Mouse (Mus musculus) limb, embryonic 14.5 days (tissue): ENCODE results near the gene Aspscr1. TPM values are rescaled to one million over a fixed set of nuclear protein-coding genes. Genes with fewer than 3 reads are reported as not detected.

Experiments
- ATAC-seq: fragments of 200-750 bp; cut with Nextera tagmentation; 2 replicates; pipeline ENCODE4 v1.8.0; 2017; ENCODE audit warnings: low read depth, moderate number of reproducible peaks, moderate TSS enrichment; ENCODE audit not compliant: low FRiP score
- DNase-seq: peaks from one replicate; pipeline ENCODE4 v3.0.0-alpha.2; 2015; ENCODE audit warnings: low spot score
- H3K27ac ChIP-seq: fragments of 300-500 bp; sonication (generic); replicated peaks from 2 replicates; pipeline ENCODE4 v1.5.1; 2014; ENCODE audit warnings: low read depth, mild to moderate bottlenecking, low read length, moderate library complexity, mixed read lengths
- H3K27me3 ChIP-seq: fragments of 300-500 bp; sonication (generic); 2 replicates; pipeline ENCODE4 v1.6.1; 2014; ENCODE audit warnings: low read length, mixed read lengths; ENCODE audit not compliant: control insufficient read depth, insufficient read depth
- H3K36me3 ChIP-seq: fragments of 300-500 bp; sonication (generic); 2 replicates; pipeline ENCODE4 v1.6.1; 2014; ENCODE audit warnings: mild to moderate bottlenecking, low read length, moderate library complexity, mixed read lengths; ENCODE audit not compliant: control insufficient read depth, insufficient read depth
- H3K4me1 ChIP-seq: fragments of 300-500 bp; sonication (generic); 2 replicates; pipeline ENCODE4 v1.6.1; 2014; ENCODE audit warnings: antibody characterized with exemption, low read length, mixed read lengths; ENCODE audit not compliant: control insufficient read depth, insufficient read depth
- H3K4me2 ChIP-seq: fragments of 300-500 bp; sonication (generic); replicated peaks from 2 replicates; pipeline ENCODE4 v1.6.1; 2014; ENCODE audit warnings: low read depth, mild to moderate bottlenecking, low read length, moderate library complexity; ENCODE audit not compliant: severe bottlenecking
- H3K4me3 ChIP-seq: fragments of 300-500 bp; sonication (generic); replicated peaks from 2 replicates; pipeline ENCODE4 v1.5.1; 2014; ENCODE audit warnings: low read length
- H3K9ac ChIP-seq: fragments of 300-500 bp; sonication (generic); 2 replicates; pipeline ENCODE4 v1.6.1; 2014; ENCODE audit warnings: mild to moderate bottlenecking, low read depth, low read length, moderate library complexity; ENCODE audit not compliant: severe bottlenecking
- H3K9me3 ChIP-seq: fragments of 300-500 bp; sonication (generic); 2 replicates; pipeline ENCODE4 v1.6.1; 2016; ENCODE audit warnings: low read length; ENCODE audit not compliant: control insufficient read depth
- POLR2A ChIP-seq: fragments of 200-500 bp; IDR thresholded peaks from 2 replicates; pipeline ENCODE4 v1.8.0; 2012; ENCODE audit warnings: inconsistent platforms, mild to moderate bottlenecking, moderate library complexity, borderline replicate concordance; ENCODE audit not compliant: insufficient read depth, insufficient read length; ENCODE audit errors: extremely low read depth
- whole genome bisulfite sequencing: fragments of 180-500 bp; shearing (Covaris S2); extraction: QIAGEN DNeasy Blood & Tissue Kit; methylation state at CpG from one replicate; pipeline ENCODE4 v1.1.7; 2014; 5-methylcytosine and 5-hydroxymethylcytosine counted together
- polyA plus RNA-seq, 2 experiments: library from polyadenylated mRNA; depleted of rRNA in 1 of 2; stranded (reverse) in 1 of 2; unstranded in 1 of 2; fragments of >200 nt; fragmentation: Nextera tagmentation in 1 of 2; extraction: Ambion mirVana in 1 of 2; gene quantifications; 2 replicates each; pipeline versions ENCODE4 v1.2.1 to v1.2.3; 2012 to 2014

Aspscr1 gene
- polyA plus RNA-seq, 2 experiments = 73.9 to 96.1 TPM

- peaks cover 15% of the 10 kb centered on the region for H3K4me1 ChIP-seq
- ATAC-seq = no peak
- TF ChIP-seq POLR2A = no peak
- 61% methylated on average over 5 of the region's 5 CpGs for WGBS
- DNase-seq = no peak
- no peak overlapping the region for H3K4me2 ChIP-seq
- H3K27me3 ChIP-seq = no peaks in the 10 kb centered on the region
- no peak overlapping the region for H3K4me3 ChIP-seq
- H3K27ac ChIP-seq = no peak overlapping the region
- H3K9ac ChIP-seq = peak overlapping the region; percentile 3; the same call in 1 of the 2 replicates
- peaks cover 25% of the 10 kb centered on the region for H3K36me3 ChIP-seq
- no peaks in the 10 kb centered on the region for H3K9me3 ChIP-seq
Observed at GRCm38 (mm10) chr11:120630401-120630871, 42.3 kb upstream of the Aspscr1 start.

- Histone ChIP-seq H3K27ac (no peak overlapping the region), H3K4me3 (no peak overlapping the region)
- no peak for ATAC-seq
Observed at GRCm38 (mm10) chr11:120630881-120631725, 41.7 kb upstream of the Aspscr1 start.

DNA sequence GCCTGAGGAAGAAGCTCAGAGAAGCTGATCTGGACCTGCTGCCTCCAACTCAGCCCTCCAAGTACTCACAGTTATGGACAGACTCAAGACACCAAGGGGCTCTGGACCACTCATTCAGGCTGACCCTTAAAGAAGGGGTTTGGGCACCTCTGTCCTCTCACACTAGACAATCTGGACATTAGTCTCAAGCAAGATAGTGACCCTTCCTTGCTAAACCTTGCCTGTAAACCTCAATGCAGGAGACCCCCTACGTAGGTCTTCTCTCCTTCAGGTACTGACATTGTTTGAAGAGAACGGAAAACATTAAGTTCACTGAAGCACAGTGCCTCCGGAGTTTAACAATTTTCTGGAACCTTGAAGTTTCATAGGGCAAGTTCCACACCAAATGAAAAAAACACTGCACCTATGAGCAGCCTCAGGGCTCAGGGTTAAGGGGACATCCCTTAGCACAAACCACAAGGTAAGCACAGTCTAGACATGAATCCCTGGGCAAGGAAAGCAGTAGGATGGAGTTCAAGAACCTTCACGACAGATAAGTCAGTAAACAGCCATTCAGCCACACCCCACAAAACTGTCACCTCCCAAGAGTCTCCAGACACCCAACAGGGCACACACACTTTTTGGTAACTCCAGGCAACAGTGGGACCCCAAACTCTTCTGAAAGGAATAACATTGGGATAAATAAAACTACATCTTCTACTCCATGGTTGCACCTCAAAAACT is 40.9 kb upstream of the Aspscr1 start:
- Histone ChIP-seq H3K9me3 (no peaks in the 10 kb centered on the region), H3K9ac (peak overlapping the region; percentile 88), H3K4me1 (peaks cover 15% of the 10 kb centered on the region), H3K4me2 (peak overlapping the region; percentile 70), H3K4me3 (peak overlapping the region; percentile 96), H3K27ac (no peak overlapping the region), H3K36me3 (peaks cover 21% of the 10 kb centered on the region), H3K27me3 (no peaks in the 10 kb centered on the region)
- DNase-seq = no peak
- no peak for TF ChIP-seq POLR2A
- no peak for ATAC-seq
- 56% methylated on average over 4 of the region's 4 CpGs for WGBS

More at GRCm38 (mm10) chr11:120630881-120631725, 41.7 kb upstream of the Aspscr1 start:
- no peaks in the 10 kb centered on the region for H3K27me3 ChIP-seq
- WGBS = 34% methylated on average over 7 of the region's 7 CpGs
- TF ChIP-seq POLR2A = no peak
- H3K9ac ChIP-seq = peak overlapping the region; percentile 3; the same call in 1 of the 2 replicates
- no peaks in the 10 kb centered on the region for H3K9me3 ChIP-seq
- no peak for DNase-seq
- peaks cover 15% of the 10 kb centered on the region for H3K4me1 ChIP-seq
- peaks cover 25% of the 10 kb centered on the region for H3K36me3 ChIP-seq
- peak overlapping the region; percentile 70; the same call in 1 of the 2 replicates for H3K4me2 ChIP-seq

DNA sequence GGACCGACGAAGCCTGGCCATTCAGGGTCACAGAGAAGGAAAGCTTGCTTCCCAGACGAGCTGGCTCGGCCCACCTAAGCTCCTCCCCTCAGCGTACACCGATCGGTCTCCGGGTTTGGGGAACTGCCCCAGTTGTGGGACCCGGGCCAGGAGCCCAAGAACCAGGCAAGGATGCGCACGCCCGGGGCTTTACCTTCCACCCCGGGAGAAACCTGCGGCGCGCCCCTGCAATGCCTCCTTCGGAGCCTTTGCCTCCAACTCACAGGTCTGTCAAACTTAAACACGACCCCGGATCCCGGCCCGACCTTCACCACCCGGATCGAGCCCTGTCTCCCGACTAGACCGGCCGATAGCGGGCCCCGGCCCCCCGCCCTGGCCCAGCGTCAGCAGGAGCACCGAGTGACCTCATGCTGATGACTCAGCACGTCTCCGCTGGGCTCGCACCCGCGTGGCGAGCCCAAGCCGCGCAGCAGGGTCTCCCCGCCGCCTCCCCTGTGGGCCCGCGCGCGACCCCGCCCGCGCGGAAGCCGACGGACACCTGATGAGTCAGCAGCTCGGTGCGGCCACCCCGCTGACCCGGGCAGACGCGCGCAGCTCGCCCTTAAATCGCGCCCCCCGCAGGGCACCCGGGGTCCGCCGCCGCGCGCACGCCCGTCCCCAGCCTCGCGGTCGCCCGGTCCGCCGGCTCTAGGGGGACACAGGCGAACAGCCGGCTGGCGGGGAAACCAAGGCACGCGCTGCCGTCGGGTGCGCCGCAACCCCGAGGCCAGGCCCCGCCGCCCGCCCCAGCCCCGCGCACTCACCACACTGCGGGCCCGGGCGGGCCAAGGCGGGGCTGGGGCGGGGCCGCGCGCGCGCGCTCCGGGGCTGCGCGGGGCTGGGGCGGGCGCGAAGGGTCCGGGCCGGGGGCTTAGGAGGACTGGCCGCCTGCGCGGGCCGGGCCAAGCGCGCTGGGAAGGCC is 39.9 kb upstream of the Aspscr1 start:
- DNase-seq = peak; percentile 58
- under 1% methylated on average over 63 of the region's 116 CpGs for WGBS

More for the DNA sequence above, 39.9 kb upstream of the Aspscr1 start:
- ATAC-seq = peak; percentile 83
- Histone ChIP-seq H3K4me3 (peak overlapping the region; percentile 96), H3K9me3 (no peaks in the 10 kb centered on the region), H3K27ac (peak overlapping the region; percentile 76), H3K4me1 (peaks cover 15% of the 10 kb centered on the region), H3K4me2 (peak overlapping the region; percentile 70), H3K27me3 (no peaks in the 10 kb centered on the region), H3K9ac (peak overlapping the region; percentile 88), H3K36me3 (peaks cover 11% of the 10 kb centered on the region)
- no peak for TF ChIP-seq POLR2A
